Mouse (Mus musculus): ENCODE measurements around the gene Tmem151a.

DNA sequence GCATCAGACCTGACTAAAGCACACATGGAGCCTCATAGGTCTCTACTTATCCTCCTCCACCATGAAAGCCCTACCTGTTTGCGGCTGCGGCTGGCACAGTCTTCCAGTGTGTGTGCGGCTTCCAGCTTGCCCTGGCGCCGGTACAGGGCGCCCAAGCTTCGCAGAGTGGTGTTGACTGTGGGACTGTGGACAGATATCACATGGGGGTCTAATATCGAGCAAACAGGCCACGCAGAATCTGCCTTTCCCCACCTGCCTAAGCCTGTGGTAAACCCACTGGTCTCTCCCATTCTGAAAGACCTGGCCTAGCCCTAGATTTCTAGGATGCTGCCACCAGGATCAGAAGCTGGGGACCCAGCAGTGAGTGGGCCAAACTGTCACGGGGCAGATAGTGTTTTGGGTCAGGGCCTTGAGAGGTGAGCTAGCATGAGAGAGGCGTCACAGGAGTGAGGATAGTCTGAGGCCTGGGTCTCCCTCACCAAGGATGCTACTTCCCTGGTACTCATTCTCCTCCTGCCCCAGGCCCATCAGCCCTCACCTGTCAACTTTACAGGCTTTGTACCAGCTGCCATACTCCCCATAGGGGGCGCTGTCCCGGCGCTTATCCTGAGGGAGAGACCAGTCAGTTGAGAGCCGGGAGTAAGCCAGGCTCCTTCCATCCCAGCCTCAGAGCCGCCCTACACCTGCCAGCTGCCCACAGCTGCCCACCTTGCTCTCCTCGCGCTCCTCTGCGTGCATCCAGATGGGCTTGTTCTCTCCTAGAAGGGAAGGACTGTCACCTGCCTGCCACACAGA lies 24.5 kb upstream of the Tmem151a start:
- TF ChIP-seq CTCF (conservative IDR thresholded peaks at IDR 0.05 in 1 of 2, IDR thresholded peaks at IDR 0.05 in 1 of 2; ENCODE audit: low read depth in 2 of 2, low read length in 2 of 2), result peak in 1 of 2 experiments; percentile 56; a peak in 2 of 4 replicates
- no peak for TF ChIP-seq SIN3A (IDR thresholded peaks at IDR 0.05; ENCODE audit: low read length)
- no peak for TF ChIP-seq MAFK (IDR thresholded peaks at IDR 0.05; ENCODE audit: insufficient replicate concordance, low read length)
- TF ChIP-seq ZKSCAN1 (IDR thresholded peaks at IDR 0.05; ENCODE audit: borderline replicate concordance, low read depth, low read length), result no peak
- TF ChIP-seq TCF12 (IDR thresholded peaks at IDR 0.05; ENCODE audit: low read depth, low read length), result no peak
- TF ChIP-seq USF1 (IDR thresholded peaks at IDR 0.05; ENCODE audit: low read depth, low read length), result no peak
- TF ChIP-seq MYC (IDR thresholded peaks at IDR 0.05; ENCODE audit: low read depth, low read length), result no peak
- no peak for TF ChIP-seq NELFE (IDR thresholded peaks at IDR 0.05; ENCODE audit: low read depth, low read length)
- TF ChIP-seq POLR2A (IDR thresholded peaks at IDR 0.05; ENCODE audit: low read depth, low read length), result no peak
- TF ChIP-seq TBP (conservative IDR thresholded peaks at IDR 0.05; ENCODE audit: low read depth, low read length), result no peak
- TF ChIP-seq ZNF384 (IDR thresholded peaks at IDR 0.05; ENCODE audit: low read depth, low read length), result no peak
- no peak for TF ChIP-seq MXI1 (IDR thresholded peaks at IDR 0.05; ENCODE audit: low read depth, low read length)
- no peak for TF ChIP-seq HCFC1 (IDR thresholded peaks at IDR 0.05; ENCODE audit: low read depth, low read length)
- TF ChIP-seq KAT2A (IDR thresholded peaks at IDR 0.05; ENCODE audit: insufficient replicate concordance, low read length), result no peak
